Mouse (Mus musculus) lung, adult 2 months (tissue): ENCODE results near the gene Pde6b.

ENCODE experiments used
- CTCF ChIP-seq: fragments of 200-500 bp; IDR thresholded peaks from 2 replicates; pipeline ENCODE4 v1.5.1; 2011; ENCODE audit warnings: mild to moderate bottlenecking, low read length, control low read depth; ENCODE audit not compliant: insufficient read depth
- POLR2A ChIP-seq: fragments of 200-500 bp; IDR thresholded peaks from 2 replicates; pipeline ENCODE4 v1.6.1; 2011; ENCODE audit warnings: low read depth, mild to moderate bottlenecking, control low read depth, low read length, borderline replicate concordance; ENCODE audit errors: extremely low read depth

- TF ChIP-seq CTCF (no peak), POLR2A (no peak)
Observed at GRCm38 (mm10) chr5:108343680-108344170, 44.5 kb upstream of the Pde6b start.
